Mouse (Mus musculus) lung, embryonic 14.5 days (tissue): ENCODE measurements at regions not wholly inside any gene's neighbourhood (a gene's known extent, or its start where the extent isn't known, plus 50 kb on each side); places are given as distances from the start of the nearest gene placed in this dataset.

Experiments
- ATAC-seq: fragments of 200-750 bp; cut with Nextera tagmentation; 2 replicates; pipeline ENCODE4 v1.8.0; 2017; ENCODE audit warnings: mild to moderate bottlenecking, moderate TSS enrichment, moderate library complexity; ENCODE audit not compliant: insufficient read depth
- DNase-seq: peaks from one replicate; pipeline ENCODE4 v3.0.0-alpha.2; 2015
- H3K27ac ChIP-seq: fragments of 300-500 bp; sonication (generic); 2 replicates; pipeline ENCODE4 v1.5.1; 2014; ENCODE audit warnings: low read depth, mild to moderate bottlenecking, moderate library complexity
- H3K27me3 ChIP-seq: fragments of 300-500 bp; sonication (generic); 2 replicates; pipeline ENCODE4 v1.6.1; 2014; ENCODE audit warnings: low read length, control low read depth; ENCODE audit not compliant: insufficient read depth
- H3K36me3 ChIP-seq: fragments of 300-500 bp; sonication (generic); 2 replicates; pipeline ENCODE4 v1.6.1; 2014; ENCODE audit warnings: control low read depth; ENCODE audit not compliant: insufficient read depth
- H3K4me1 ChIP-seq: fragments of 300-500 bp; sonication (generic); 2 replicates; pipeline ENCODE4 v1.6.1; 2014; ENCODE audit warnings: antibody characterized with exemption, control low read depth; ENCODE audit not compliant: insufficient read depth
- H3K4me2 ChIP-seq: fragments of 300-500 bp; sonication (generic); 2 replicates; pipeline ENCODE4 v1.6.1; 2014; ENCODE audit warnings: mild to moderate bottlenecking
- H3K4me3 ChIP-seq: fragments of 300-500 bp; sonication (generic); 2 replicates; pipeline ENCODE4 v1.5.1; 2014; ENCODE audit warnings: low read depth, low read length
- H3K9ac ChIP-seq: fragments of 300-500 bp; sonication (generic); 2 replicates; pipeline ENCODE4 v1.6.1; 2014
- H3K9me3 ChIP-seq: fragments of 300-500 bp; sonication (generic); 2 replicates; pipeline ENCODE4 v1.6.1; 2016; ENCODE audit warnings: low read depth, low read length, control low read depth
- CTCF ChIP-seq: IDR thresholded peaks from 2 replicates; pipeline ENCODE4 v1.5.1; 2016; ENCODE audit warnings: antibody characterized with exemption, low read depth
- WGBS: fragments of 180-500 bp; shearing (Covaris S2); extraction: QIAGEN DNeasy Blood & Tissue Kit; methylation state at CpG from one replicate; pipeline ENCODE4 v1.1.7; 2014; 5-methylcytosine and 5-hydroxymethylcytosine counted together

- Histone ChIP-seq H3K4me2 (no peak overlapping the region), H3K27ac (no peak overlapping the region), H3K27me3 (no peaks in the 10 kb centered on the region), H3K9me3 (no peaks in the 10 kb centered on the region), H3K4me3 (no peak overlapping the region), H3K36me3 (no peaks in the 10 kb centered on the region), H3K9ac (no peak overlapping the region), H3K4me1 (no peaks in the 10 kb centered on the region)
- 9% methylated on average over 7 of the region's 7 CpGs for WGBS
- ATAC-seq (no peak; the same call in 1 of the 2 replicates), DNase-seq (peak; percentile 91)
- TF ChIP-seq CTCF = peak; percentile 81
Measured at GRCm38 (mm10) chr10:74848372-74848771, 118.6 kb upstream of the Gnaz start.

- no peaks in the 10 kb centered on the region for H3K27me3 ChIP-seq
- no peaks in the 10 kb centered on the region for H3K4me1 ChIP-seq
- ATAC-seq (peak; percentile 92), DNase-seq (peak; percentile 78)
- H3K27ac ChIP-seq = no peak overlapping the region
- H3K36me3 ChIP-seq = no peaks in the 10 kb centered on the region
- H3K4me2 ChIP-seq = no peak overlapping the region
- 49% methylated on average over 4 of the region's 4 CpGs for WGBS
- no peak overlapping the region for H3K4me3 ChIP-seq
- no peak for TF ChIP-seq CTCF
- no peak overlapping the region for H3K9ac ChIP-seq
- no peaks in the 10 kb centered on the region for H3K9me3 ChIP-seq
Measured at GRCm38 (mm10) chr10:74854991-74855664, 111.8 kb upstream of the Gnaz start.
